Mouse (Mus musculus): ENCODE data around the gene Islr2.

The Islr2 gene

DNA sequence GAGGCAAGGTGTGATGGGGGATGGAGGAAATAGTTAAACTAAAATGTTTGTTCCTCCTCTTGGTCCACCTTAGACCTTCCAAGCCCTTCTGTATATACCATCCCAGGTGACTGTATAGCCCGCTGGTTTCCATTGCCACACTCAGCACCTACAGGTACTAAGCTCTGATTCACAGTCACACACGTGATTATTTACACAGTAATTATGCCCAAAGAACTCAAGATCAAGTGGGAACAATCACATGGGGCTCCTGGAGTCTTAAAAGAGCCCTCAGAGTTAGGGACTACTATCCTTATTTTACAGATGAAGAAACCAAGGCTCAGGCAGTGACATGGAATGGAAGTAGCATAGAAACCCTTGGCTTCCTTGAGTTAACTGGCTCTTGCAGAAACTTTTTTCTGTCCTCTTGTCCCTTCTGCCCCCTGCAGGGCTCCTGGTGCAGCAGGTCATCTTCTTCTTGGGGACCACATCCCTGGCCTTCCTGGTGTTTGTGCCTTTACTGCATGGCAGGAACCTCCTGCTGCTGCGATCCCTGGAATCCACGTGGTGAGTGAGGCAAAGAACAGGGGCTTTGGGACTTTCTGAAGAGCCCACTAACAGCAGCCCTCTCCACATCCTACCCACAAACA is 53.3 kb downstream of the Islr2 start:
- DNase-seq, result no peak

DNA sequence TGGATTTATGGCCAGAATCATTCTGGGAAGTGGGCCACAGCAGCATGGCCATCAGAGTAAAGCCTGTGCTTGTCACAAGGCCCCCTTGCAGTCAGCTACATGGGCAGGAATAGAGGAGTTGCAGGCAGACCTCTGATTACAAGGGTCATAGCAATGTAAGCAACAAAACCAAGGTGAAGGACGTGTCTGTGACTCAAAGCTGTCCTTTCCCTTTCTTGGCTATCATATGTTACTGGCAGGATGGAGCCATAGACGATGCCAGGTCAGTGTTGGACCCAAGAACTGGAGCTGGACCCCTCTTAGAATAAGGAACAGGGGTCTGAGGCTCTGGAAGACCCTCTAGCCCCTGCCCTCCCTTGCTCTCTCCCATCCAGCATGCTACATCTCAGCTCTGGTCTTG is 55.3 kb downstream of the Islr2 start:
- DNase-seq, result no peak

Measured in cerebellum, adult 11 months (tissue).